Mouse (Mus musculus): ENCODE results near the gene Gm5431.

The Gm5431 gene

DNA sequence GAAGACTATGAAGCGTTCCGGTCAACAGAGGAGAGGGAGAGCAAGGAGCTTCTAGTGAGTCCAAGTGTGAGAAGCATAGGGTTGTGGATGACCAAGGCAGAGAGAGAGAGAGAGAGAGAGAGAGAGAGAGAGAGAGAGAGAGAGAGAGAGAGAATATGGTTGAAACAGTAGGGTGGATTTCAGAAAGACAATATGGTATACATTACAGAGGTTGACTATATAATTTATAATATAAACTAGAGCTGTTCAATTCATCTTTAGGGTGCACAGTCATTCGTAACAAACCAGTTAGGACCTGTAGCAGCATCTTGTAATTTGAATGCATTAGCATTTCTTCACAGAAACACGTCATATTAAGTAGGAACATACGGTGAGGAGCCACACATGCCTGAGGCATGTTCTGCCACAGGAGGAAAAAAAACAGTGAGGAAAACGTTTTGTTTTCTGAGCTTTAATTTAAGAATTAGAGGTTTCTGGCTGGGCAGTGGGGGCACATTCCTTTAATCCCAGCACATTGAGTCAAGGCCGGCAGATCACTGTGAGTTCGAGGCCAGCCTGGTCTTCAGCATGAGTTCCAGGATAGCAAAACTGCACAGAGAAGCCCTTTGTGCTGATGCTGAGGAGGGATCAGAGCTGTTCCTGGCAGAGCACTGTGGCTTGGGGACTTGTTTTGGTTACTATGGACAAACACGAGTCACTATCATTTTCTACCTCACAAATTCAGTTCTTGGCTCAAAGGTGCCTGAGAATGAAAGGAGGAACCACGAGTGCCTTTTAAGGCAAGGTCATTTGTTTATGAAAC, 62.9 kb downstream of the Gm5431 start:
- DNase-seq (ENCODE audit: low spot score): no peak

GRCm38 (mm10) chr11:48838181-48838797, 63.7 kb downstream of the Gm5431 start:
- DNase-seq (ENCODE audit: low spot score): no peak
